In the genomic region with DNA sequence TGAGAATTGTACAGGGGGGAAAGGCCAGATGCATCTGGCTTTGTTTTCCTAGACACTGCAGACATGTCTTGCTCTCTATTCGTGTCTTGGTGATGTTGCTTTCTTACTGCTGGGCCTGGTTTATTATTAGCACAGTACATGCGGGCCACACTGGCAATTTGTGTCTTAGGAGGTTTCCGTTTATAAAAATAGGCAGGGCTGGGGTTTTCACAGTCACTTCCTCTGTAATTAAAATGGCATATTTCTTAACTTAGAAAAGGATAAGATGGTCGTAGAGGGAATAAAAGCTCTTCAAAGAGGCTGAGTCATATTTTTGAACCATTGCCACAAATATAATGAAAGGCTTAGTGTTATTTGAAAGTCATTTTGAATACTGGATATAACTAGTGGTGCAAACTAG, we compare ENCODE assay signal across 18 mouse cellular contexts. TPM values are rescaled to one million over a fixed set of nuclear protein-coding genes. Genes with fewer than 3 reads are reported as not detected.
DNase-seq lines count a peak whose midpoint lies in the region; TF ChIP-seq lines count a peak whose summit lies in the region.
"Had no signal": no experiment of that assay in that cellular context is flagged by ENCODE, and none has a peak within 500 bp of the region (broad histone marks: within the 10 kb centered on the region; RNA-seq: fewer than 3 reads in every experiment).

No protein-coding gene starts in this region.

- DNase-seq in frontal cortex, adult 2 months (ENCODE audit: extremely low spot score in 1 of 2, low spot score in 1 of 2), result peak; percentile 49 to 63
- no peak for DNase-seq in frontal cortex, postnatal 25 days (ENCODE audit: low spot score in 2 of 2)
- DNase-seq in left cerebral cortex, adult 2 months (ENCODE audit: extremely low spot score in 1 of 2, low spot score in 2 of 2), result no peak
- DNase-seq in left cerebral cortex, postnatal 4 days, result no peak
- DNase-seq in Muller cell, postnatal 12 days (ENCODE audit: inconsistent ontology term), result peak; percentile 53
- DNase-seq in left cerebral cortex, postnatal 14 days (ENCODE audit: low spot score in 2 of 2), result peak; percentile 32 to 36
- no peak for DNase-seq in adrenal gland, postnatal 14 days
- no peak for DNase-seq in adrenal gland, adult 2 months
- DNase-seq: cerebellum, adult 9-11 months; kidney, postnatal 36 days; lung, adult 18-20 months had no signal

- H3K4me3 ChIP-seq in left cerebral cortex, adult 2 months, result no peak overlapping the region
- H3K4me3 ChIP-seq: embryonic facial prominence, embryonic 12.5 days had no signal

- peak overlapping the region; percentile 69 for H3K27ac ChIP-seq in left cerebral cortex, adult 2 months
- H3K27ac ChIP-seq: embryonic facial prominence, embryonic 12.5 days had no signal

- intact Hi-C loops in left cerebral cortex, adult 2 months (cut with DNase I), result loop anchor here (1.0 kb wide), 1 partner anchor 956 kb away; no protein-coding TSS in a partner anchor
- intact Hi-C loops in left cerebral cortex, postnatal 4 days (cut with DNase I), result no loop called here
- intact Hi-C loops in left cerebral cortex, postnatal 14 days (cut with DNase I), result no loop called here

- TF ChIP-seq CTCF in left cerebral cortex, adult 2 months (IDR thresholded peaks at IDR 0.05), result no peak

RNA-seq across cellular contexts. Expression of gene Gm21750, which starts 26.7 kb away (rescaled TPM):
- polyA plus RNA-seq in frontal cortex, adult 2 months (2012; rRNA removed), result not detected in 2 replicates
- under 1 TPM in 1 of 2 experiments, not detected in 1; 0.37 TPM for total RNA-seq in left cerebral cortex, adult 2 months (2021)
- not detected for total RNA-seq in left cerebral cortex, postnatal 4 days (2021)
- under 1 TPM; 0.21 to 0.31 TPM for total RNA-seq in left cerebral cortex, postnatal 14 days (2021)
- total RNA-seq in adrenal gland, postnatal 14 days (2021), result not detected in 2 replicates
- not detected for total RNA-seq in adrenal gland, adult 2 months (2021)
- not detected in 2 replicates for polyA plus RNA-seq in adrenal gland, adult 2 months (2012; rRNA removed)
- total RNA-seq: heart, adult 18-20 months; heart, postnatal 25 days; MEL had no signal
- polyA plus RNA-seq: C2C12; embryonic facial prominence, embryonic 12.5 days; intestine, embryonic 14.5 days; limb, embryonic 11.5 days had no signal

Comparison
In these comparisons a context has a peak if more than half of its experiments do, and no peak if none do; other contexts are left out.
1. DNase-seq: peak in frontal cortex, adult 2 months (2 of 2), Muller cell, postnatal 12 days (single experiment) and left cerebral cortex, postnatal 14 days (2 of 2); none in frontal cortex, postnatal 25 days (0 of 2), left cerebral cortex, adult 2 months (0 of 2), left cerebral cortex, postnatal 4 days (single experiment), adrenal gland, postnatal 14 days (single experiment) and adrenal gland, adult 2 months (single experiment).